ENCODE assay signal across 7 mouse cellular contexts in genomic region chr3:96414951-96415327, GRCm38 (mm10). TPM values are rescaled to one million over a fixed set of nuclear protein-coding genes. Genes with fewer than 3 reads are reported as not detected.
DNase-seq lines count a peak whose midpoint lies in the region; ATAC-seq and TF ChIP-seq lines count a peak whose summit lies in the region.

No protein-coding gene starts in this region.

- H3K27ac ChIP-seq in lung, embryonic 14.5 days (ENCODE audit: low read depth) = no peak overlapping the region
- H3K27ac ChIP-seq in forebrain, embryonic 13.5 days = no peak overlapping the region; the same call in 1 of the 2 replicates
- no peak overlapping the region for H3K27ac ChIP-seq in limb, embryonic 15.5 days
- no peak overlapping the region for H3K27ac ChIP-seq in stomach, embryonic 14.5 days (ENCODE audit: low read length)

- H3K9me3 ChIP-seq in lung, embryonic 14.5 days (ENCODE audit: low read depth, low read length) = no peaks in the 10 kb centered on the region
- H3K9me3 ChIP-seq in forebrain, embryonic 13.5 days (replicated peaks) = 0 out of 2 replicates have a peak, but pooled peaks cover 3% of the 10 kb centered on the region
- H3K9me3 ChIP-seq in limb, embryonic 15.5 days = no peaks in the 10 kb centered on the region
- no peaks in the 10 kb centered on the region for H3K9me3 ChIP-seq in stomach, embryonic 14.5 days (ENCODE audit: control insufficient read depth, low read depth, low read length)

- WGBS in lung, embryonic 14.5 days = 40% methylated on average over 7 of the region's 7 CpGs
- WGBS in forebrain, embryonic 13.5 days = 40% methylated on average over 7 of the region's 7 CpGs
- WGBS in limb, embryonic 15.5 days = 37% methylated on average over 7 of the region's 7 CpGs
- WGBS in stomach, embryonic 14.5 days = 44% methylated on average over 7 of the region's 7 CpGs

- H3K27me3 ChIP-seq in lung, embryonic 14.5 days (ENCODE audit: insufficient read depth, low read length) = peaks cover 16% of the 10 kb centered on the region
- H3K27me3 ChIP-seq in forebrain, embryonic 13.5 days = peaks cover 18% of the 10 kb centered on the region
- H3K27me3 ChIP-seq in limb, embryonic 15.5 days = peaks cover 13% of the 10 kb centered on the region
- H3K27me3 ChIP-seq in stomach, embryonic 14.5 days (ENCODE audit: control insufficient read depth, insufficient read depth, low read length) = 0 out of 2 replicates have a peak, but pooled peaks cover under 1% of the 10 kb centered on the region

- ATAC-seq in lung, embryonic 14.5 days (ENCODE audit: insufficient read depth) = no peak
- ATAC-seq in forebrain, embryonic 13.5 days = no peak
- ATAC-seq in limb, embryonic 15.5 days (ENCODE audit: insufficient number of reproducible peaks, low FRiP score, low TSS enrichment, low read depth) = no peak
- no peak for ATAC-seq in stomach, embryonic 14.5 days (ENCODE audit: insufficient number of reproducible peaks, insufficient read depth, low FRiP score, low read depth)

- peak overlapping the region; percentile 89 for H3K4me2 ChIP-seq in lung, embryonic 14.5 days
- peak overlapping the region; percentile 68 for H3K4me2 ChIP-seq in forebrain, embryonic 13.5 days
- H3K4me2 ChIP-seq in limb, embryonic 15.5 days = peak overlapping the region; percentile 80
- H3K4me2 ChIP-seq in stomach, embryonic 14.5 days (replicated peaks; ENCODE audit: low read depth, low read length) = peak overlapping the region; percentile 82

- H3K36me3 ChIP-seq in lung, embryonic 14.5 days (ENCODE audit: insufficient read depth) = no peaks in the 10 kb centered on the region
- no peaks in the 10 kb centered on the region for H3K36me3 ChIP-seq in forebrain, embryonic 13.5 days (ENCODE audit: poor library complexity, severe bottlenecking)
- H3K36me3 ChIP-seq in limb, embryonic 15.5 days = no peaks in the 10 kb centered on the region
- H3K36me3 ChIP-seq in stomach, embryonic 14.5 days (ENCODE audit: control insufficient read depth, insufficient read depth, low read length) = no peaks in the 10 kb centered on the region

- no peak for TF ChIP-seq CTCF in lung, embryonic 14.5 days (IDR thresholded peaks at IDR 0.05; ENCODE audit: low read depth)

- H3K4me1 ChIP-seq in lung, embryonic 14.5 days (ENCODE audit: insufficient read depth) = no peaks in the 10 kb centered on the region
- peaks cover 5% of the 10 kb centered on the region for H3K4me1 ChIP-seq in forebrain, embryonic 13.5 days
- 0 out of 2 replicates have a peak, but pooled peaks cover 3% of the 10 kb centered on the region for H3K4me1 ChIP-seq in limb, embryonic 15.5 days
- H3K4me1 ChIP-seq in stomach, embryonic 14.5 days (ENCODE audit: control insufficient read depth, insufficient read depth, low read length) = no peaks in the 10 kb centered on the region

- DNase-seq in lung, embryonic 14.5 days = no peak
- no peak for DNase-seq in lung, postnatal 36 days
- DNase-seq in right cerebral cortex, postnatal 14 days = no peak
- DNase-seq in spleen, postnatal 36 days (ENCODE audit: low spot score in 2 of 2) = no peak

- no peak overlapping the region for H3K9ac ChIP-seq in lung, embryonic 14.5 days
- H3K9ac ChIP-seq in forebrain, embryonic 13.5 days = no peak overlapping the region
- H3K9ac ChIP-seq in limb, embryonic 15.5 days = no peak overlapping the region
- H3K9ac ChIP-seq in stomach, embryonic 14.5 days (replicated peaks; ENCODE audit: low read depth, low read length) = no peak overlapping the region

- peak overlapping the region; percentile 67 for H3K4me3 ChIP-seq in lung, embryonic 14.5 days (ENCODE audit: low read depth, low read length)
- peak overlapping the region; percentile 70 for H3K4me3 ChIP-seq in forebrain, embryonic 13.5 days
- peak overlapping the region; percentile 68 for H3K4me3 ChIP-seq in limb, embryonic 15.5 days
- peak overlapping the region; percentile 65 for H3K4me3 ChIP-seq in stomach, embryonic 14.5 days (ENCODE audit: low read depth, low read length)

RNA-seq across cellular contexts. Expression of gene BC107364, which starts 37.2 kb away (rescaled TPM):
- polyA plus RNA-seq in lung, embryonic 14.5 days (2014; fragmentation: Nextera tagmentation; extraction: Ambion mirVana) = not detected in 2 replicates
- not detected in 2 replicates for polyA plus RNA-seq in forebrain, embryonic 13.5 days (2015; fragmentation: Nextera tagmentation; extraction: Ambion mirVana)
- polyA plus RNA-seq in limb, embryonic 15.5 days (2015; fragmentation: Nextera tagmentation; extraction: Ambion mirVana) = 0.22 and 0.55 TPM in 2 replicates
- polyA plus RNA-seq in stomach, embryonic 14.5 days (2014; fragmentation: Nextera tagmentation; extraction: Ambion mirVana) = not detected in 2 replicates
